Mouse (Mus musculus): ENCODE data around the gene Pbx1.

Gene Pbx1

GRCm38 (mm10) chr1:168341863-168342262 is 90.2 kb downstream of the Pbx1 start:
- no peak for DNase-seq

DNA sequence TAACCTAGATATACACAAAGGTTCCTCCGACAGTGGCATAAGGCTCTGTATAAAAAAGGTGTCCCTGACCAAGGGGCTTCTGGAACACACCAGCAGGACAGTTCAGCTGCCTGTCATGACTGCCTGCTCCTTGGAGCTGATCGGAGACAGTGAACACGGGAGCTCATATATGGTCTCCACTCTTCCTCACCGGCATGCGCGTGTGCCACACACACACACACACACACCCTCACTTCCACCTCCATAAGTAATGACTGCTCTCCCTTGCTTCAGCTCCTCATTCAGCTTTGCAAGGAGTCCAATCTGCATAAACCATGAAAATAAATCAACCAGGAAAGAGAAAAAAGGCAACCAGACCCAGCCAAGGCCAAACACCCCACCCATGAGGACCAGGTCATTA is 90.7 kb downstream of the Pbx1 start:
- DNase-seq, result no peak

GRCm38 (mm10) chr1:168336238-168336818 is 95.7 kb downstream of the Pbx1 start:
- DNase-seq, result no peak

- no peak for DNase-seq
These were observed 97.1 kb downstream of the Pbx1 start for GRCm38 (mm10) chr1:168334831-168335574.

DNA sequence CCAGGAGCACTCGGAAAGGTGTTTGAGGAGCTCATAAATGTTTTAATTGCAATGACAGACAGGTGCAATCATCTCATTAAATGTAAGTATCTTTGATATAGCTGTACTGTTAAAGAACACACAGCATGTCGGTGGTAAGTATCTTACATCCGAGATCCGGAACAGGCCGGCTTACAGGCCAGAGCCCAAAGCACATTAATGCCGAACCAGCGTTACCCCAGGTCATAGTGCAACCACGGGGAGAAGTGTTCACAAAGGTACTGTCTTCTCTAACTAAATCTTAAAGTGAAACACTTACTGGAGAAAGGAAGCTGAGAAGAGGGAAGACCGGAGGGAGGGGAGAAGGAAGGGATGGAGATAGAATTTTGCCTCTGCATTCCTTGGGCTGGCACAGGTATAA is 100.0 kb downstream of the Pbx1 start:
- DNase-seq, result no peak

DNA sequence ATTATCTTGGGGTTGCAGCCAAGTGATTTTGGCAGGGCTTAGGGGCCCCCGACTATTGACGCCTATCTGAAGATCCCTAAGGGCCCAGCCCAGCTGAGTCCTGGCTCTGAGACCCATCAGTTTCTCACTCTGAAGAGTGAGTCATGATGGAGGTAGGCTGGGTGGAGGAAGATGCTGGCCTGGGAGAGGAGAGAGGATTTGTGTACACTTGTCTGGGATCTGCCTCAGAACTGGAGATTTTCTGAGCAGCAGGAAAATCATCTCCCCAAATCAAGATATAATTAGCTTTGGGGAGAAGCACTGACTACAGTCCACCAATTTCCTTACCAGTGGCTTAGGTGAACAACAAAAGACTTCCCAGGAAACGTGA is 103.8 kb downstream of the Pbx1 start:
- no peak for DNase-seq

- DNase-seq, result no peak
These were observed 104.5 kb downstream of the Pbx1 start for GRCm38 (mm10) chr1:168327405-168328235.

DNA sequence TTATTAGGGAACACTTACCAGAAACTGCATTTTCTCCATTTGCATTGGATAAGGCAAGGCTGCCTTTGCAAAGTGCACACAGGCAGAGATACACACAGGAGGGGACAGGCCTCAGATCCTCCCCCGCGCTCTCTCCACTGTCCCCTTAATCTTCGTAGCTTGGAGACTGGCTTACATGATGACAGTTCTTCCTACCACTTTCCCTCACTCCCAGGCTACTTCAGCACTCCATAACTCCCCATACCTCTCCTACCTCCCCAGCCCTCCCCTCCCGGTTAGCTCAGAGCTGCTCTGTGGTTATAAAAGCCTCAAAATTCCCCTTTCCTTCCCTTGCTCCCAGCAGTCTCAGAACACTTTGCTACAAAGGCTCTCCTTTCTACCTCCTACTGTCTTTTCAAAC is 106.3 kb downstream of the Pbx1 start:
- no peak for DNase-seq

- DNase-seq, result no peak
These were observed 107.6 kb downstream of the Pbx1 start for GRCm38 (mm10) chr1:168324306-168325085.

- DNase-seq, result no peak
These were observed 108.5 kb downstream of the Pbx1 start for GRCm38 (mm10) chr1:168323436-168324108.

- DNase-seq, result peak; percentile 48
These were observed 109.2 kb downstream of the Pbx1 start for GRCm38 (mm10) chr1:168322892-168323291.

DNA sequence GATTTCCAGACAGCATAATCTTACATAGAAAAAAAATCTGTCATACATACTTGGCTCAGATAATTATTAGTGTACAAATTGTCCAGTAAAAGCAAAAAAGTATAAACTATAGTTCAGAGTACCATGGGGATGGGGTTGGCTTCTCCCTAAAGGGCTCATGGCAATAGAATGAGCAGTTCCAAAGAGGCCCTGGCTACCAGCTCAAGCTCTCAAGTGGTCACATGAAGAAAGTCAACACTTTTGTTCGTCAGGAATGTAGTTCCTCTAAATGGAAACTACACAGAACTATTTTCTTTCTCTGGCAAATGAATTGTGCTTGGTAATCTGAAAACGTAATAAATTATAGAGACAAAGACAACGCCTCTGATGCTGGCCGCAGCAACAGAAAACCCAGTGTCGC is 112.4 kb downstream of the Pbx1 start:
- no peak for DNase-seq

GRCm38 (mm10) chr1:168318899-168319469 is 113.1 kb downstream of the Pbx1 start:
- DNase-seq, result no peak

DNA sequence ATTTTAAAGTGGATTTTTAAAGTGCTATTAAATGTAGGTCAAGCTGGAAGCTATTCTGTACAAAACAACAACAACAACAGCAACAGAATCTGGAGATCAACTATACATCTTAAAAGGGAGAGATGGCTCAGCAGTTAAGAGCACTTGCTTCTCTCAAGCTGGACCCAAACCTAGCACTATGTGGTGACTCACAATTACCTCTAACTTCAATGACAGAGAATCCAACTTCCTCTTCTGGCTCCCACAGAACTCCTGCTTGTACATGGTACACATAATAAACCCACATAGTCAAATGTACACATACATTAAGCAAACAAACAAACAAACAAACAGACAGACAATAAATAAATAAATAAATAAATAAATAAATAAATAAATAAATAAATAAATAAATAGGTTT is 118.3 kb downstream of the Pbx1 start:
- no peak for DNase-seq

DNA sequence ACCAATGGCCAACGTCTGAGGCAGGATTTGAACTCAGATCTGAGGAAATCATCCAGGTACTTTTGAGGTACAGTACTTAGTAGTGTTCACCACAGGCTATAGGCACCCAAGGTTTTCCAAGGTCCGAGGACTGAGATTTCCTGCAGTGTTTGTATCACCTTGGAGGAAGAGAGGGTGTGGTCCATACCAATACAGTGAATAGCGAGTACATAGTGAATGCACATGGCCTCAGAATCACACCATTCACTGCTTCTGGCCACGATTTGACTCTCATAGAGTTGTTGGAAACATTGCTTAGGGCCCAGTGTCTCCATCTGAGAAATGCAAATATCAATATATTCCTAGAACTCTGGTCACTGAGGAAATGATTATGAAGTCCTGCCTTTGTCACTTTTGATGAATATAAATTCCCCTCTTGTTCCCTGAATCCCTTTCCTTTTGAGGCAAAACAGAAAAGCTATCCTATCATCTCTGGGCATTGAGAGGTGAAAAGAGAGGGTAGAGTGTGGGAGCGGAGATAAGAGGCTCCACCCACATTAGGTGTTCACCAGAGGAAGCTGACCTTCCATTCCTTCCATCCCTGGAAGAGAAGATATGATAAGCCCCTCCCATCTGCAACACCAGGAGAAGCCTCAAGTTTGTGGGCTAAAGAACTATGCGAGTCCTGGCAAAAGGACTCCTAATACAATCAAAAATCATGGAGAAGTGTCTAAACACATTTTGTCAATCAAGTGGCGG is 119.2 kb downstream of the Pbx1 start:
- no peak for DNase-seq

DNA sequence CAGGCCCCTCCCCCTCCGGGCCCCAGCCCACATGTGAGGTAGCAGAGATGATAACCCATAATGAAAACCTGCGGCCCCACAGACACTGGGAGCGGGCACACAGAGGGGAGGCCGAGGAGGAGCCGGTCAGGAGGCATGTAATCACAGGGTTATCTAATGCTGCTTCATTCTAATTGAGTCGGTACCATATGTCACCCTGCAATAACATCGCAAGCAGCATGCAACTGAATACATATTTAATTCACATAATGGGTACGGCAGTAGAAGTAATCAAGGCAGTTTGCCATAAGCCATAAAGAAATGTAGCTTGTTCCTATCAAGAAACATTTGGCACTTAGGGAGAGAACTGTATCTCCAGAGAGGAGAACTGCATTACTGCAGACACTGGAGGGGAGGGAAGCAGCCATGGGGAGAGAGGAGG is 123.0 kb downstream of the Pbx1 start:
- no peak for DNase-seq

GRCm38 (mm10) chr1:168307275-168308182 is 124.5 kb downstream of the Pbx1 start:
- DNase-seq, result no peak

DNA sequence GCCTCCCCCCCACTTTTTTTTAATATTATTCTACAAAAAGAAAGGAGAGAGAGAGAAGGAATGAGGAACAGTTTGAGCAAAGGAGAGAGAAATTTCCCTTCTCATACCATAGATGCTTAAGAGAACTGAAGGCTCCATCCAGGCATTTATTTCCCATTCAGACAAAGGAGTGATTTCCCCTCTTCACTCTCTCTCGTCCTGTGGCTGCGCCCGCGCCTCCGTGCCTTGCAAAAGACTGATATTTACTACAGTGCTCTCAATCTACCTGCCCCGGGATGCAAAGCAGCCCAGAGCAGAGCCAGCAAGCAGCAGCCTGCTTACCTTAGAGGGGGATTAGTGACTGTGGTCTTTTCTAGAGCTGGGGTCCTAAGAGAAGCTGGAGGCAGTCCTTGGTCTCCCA is 131.6 kb downstream of the Pbx1 start:
- no peak for DNase-seq

DNA sequence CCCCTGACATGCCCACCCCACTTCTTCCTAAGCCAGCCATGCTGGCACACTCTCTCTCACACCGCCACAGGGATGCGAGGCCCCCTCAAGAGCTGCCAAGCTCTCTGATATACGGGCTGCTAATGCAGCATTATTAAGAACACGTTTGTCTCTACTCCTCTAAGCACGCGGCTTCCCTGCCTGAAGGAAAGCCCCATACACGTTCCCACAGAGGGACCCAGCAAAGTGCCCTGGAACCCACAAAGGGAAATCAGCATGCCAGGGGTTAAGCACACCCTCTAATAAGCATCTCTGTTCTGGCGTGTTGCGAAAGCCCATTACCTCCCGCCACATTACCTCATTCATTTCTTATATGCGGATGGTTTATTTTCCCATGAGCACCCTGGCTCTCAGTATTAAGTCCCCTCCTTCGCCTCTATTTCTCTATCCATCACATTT is 132.1 kb downstream of the Pbx1 start:
- DNase-seq, result no peak

GRCm38 (mm10) chr1:168299181-168299580 is 132.9 kb downstream of the Pbx1 start:
- DNase-seq, result no peak
